Mouse (Mus musculus) embryonic fibroblast, embryonic 13.5 days (primary cell): ENCODE data around the gene Sympk. TPM values are rescaled to one million over a fixed set of nuclear protein-coding genes. Genes with fewer than 3 reads are reported as not detected.
"Not testable (repeated sequence)": the region's sequence is repeated elsewhere in the genome, so short reads cannot be mapped to it uniquely, and the experiment has no call there.

ENCODE experiments used
- H3K27ac ChIP-seq: 2 replicates; pipeline ENCODE4 v1.5.1; 2012; ENCODE audit warnings: low read length, control low read depth, inconsistent platforms; ENCODE audit not compliant: insufficient read depth
- H3K4me1 ChIP-seq: 2 replicates; pipeline ENCODE4 v1.6.1; 2011; ENCODE audit warnings: low read length; ENCODE audit not compliant: control insufficient read depth, insufficient read depth
- H3K4me3 ChIP-seq: 2 replicates; pipeline ENCODE4 v1.5.1; 2011; ENCODE audit warnings: mild to moderate bottlenecking, control low read depth, low read length; ENCODE audit not compliant: insufficient read depth
- CTCF ChIP-seq: IDR thresholded peaks from 2 replicates; pipeline ENCODE4 v1.5.1; 2011; ENCODE audit warnings: mild to moderate bottlenecking, control low read depth, low read length, moderate library complexity, borderline replicate concordance; ENCODE audit not compliant: insufficient read depth
- POLR2A ChIP-seq: IDR thresholded peaks from 2 replicates; pipeline ENCODE4 v1.6.1; 2011; ENCODE audit warnings: low read depth, mild to moderate bottlenecking, control low read depth, low read length, moderate library complexity
- polyA plus RNA-seq: library from polyadenylated mRNA; stranded (reverse); fragments of >200 nt; gene quantifications from 2 replicates; pipeline ENCODE4 v1.2.4, GENCODE M21; 2011; ENCODE audit warnings: low read depth; ENCODE audit not compliant: missing spikeins, insufficient read length

Sympk gene
- polyA plus RNA-seq, 1 experiment = 72.6 TPM

GRCm38 (mm10) chr7:19067063-19067462, 42.9 kb downstream of the Sympk start:
- TF ChIP-seq POLR2A = no peak
- TF ChIP-seq CTCF = no peak
- H3K4me3 ChIP-seq = no peak overlapping the region
- no peak overlapping the region for H3K27ac ChIP-seq

GRCm38 (mm10) chr7:19067935-19068334, 43.8 kb downstream of the Sympk start:
- H3K4me3 ChIP-seq = no peak overlapping the region
- H3K4me1 ChIP-seq = no peaks in the 10 kb centered on the region
- TF ChIP-seq POLR2A (no peak), CTCF (no peak)
- H3K27ac ChIP-seq = no peak overlapping the region

More at GRCm38 (mm10) chr7:19067063-19067462, 42.9 kb downstream of the Sympk start:
- H3K4me1 ChIP-seq = no peaks in the 10 kb centered on the region

- TF ChIP-seq CTCF (0 out of 2 replicates have a peak, but pooled peaks have one; percentile 27), POLR2A (no peak)
- Histone ChIP-seq H3K4me3 (no peak overlapping the region), H3K27ac (no peak overlapping the region), H3K4me1 (no peaks in the 10 kb centered on the region)
Measured at GRCm38 (mm10) chr7:19068707-19069106, 44.5 kb downstream of the Sympk start.

GRCm38 (mm10) chr7:19069500-19069899, 45.3 kb downstream of the Sympk start:
- H3K4me3 ChIP-seq = no peak overlapping the region
- TF ChIP-seq CTCF = peak; percentile 27; the same call in 1 of the 2 replicates
- TF ChIP-seq POLR2A = no peak
- H3K27ac ChIP-seq = no peak overlapping the region
- H3K4me1 ChIP-seq = no peaks in the 10 kb centered on the region

GRCm38 (mm10) chr7:19071024-19071423, 46.8 kb downstream of the Sympk start:
- H3K27ac ChIP-seq, H3K4me3 ChIP-seq, H3K4me1 ChIP-seq: not testable (repeated sequence)

GRCm38 (mm10) chr7:19073504-19073903, 49.3 kb downstream of the Sympk start:
- H3K27ac ChIP-seq = no peak overlapping the region
- TF ChIP-seq CTCF (peak; percentile 47; the same call in 1 of the 2 replicates), POLR2A (no peak)
- peaks cover 4% of the 10 kb centered on the region; the same call in 1 of the 2 replicates for H3K4me1 ChIP-seq
- H3K4me3 ChIP-seq = no peak overlapping the region

- Histone ChIP-seq H3K4me3 (no peak overlapping the region), H3K27ac (no peak overlapping the region), H3K4me1 (peaks cover 4% of the 10 kb centered on the region; the same call in 1 of the 2 replicates)
- TF ChIP-seq POLR2A = no peak
- TF ChIP-seq CTCF = no peak
Measured at GRCm38 (mm10) chr7:19074494-19074893, 50.3 kb downstream of the Sympk start.

- TF ChIP-seq POLR2A = no peak
- TF ChIP-seq CTCF = no peak
- no peak overlapping the region for H3K27ac ChIP-seq
- peak overlapping the region; percentile 36 for H3K4me3 ChIP-seq
- peaks cover 4% of the 10 kb centered on the region; the same call in 1 of the 2 replicates for H3K4me1 ChIP-seq
Measured at GRCm38 (mm10) chr7:19075231-19075630, 51.1 kb downstream of the Sympk start.

GRCm38 (mm10) chr7:19075723-19076585, 51.8 kb downstream of the Sympk start, which contains the start of gene Dmwd:
TSS of gene Dmwd (plus strand) at chr7:19076227.
- Histone ChIP-seq H3K27ac (no peak within 1 kb of the TSS; the same call in 1 of the 2 replicates), H3K4me3 (peak within 1 kb of the TSS; percentile 89)
- no peak for TF ChIP-seq CTCF
- TF ChIP-seq POLR2A = peak; percentile 46; the same call in 1 of the 2 replicates

GRCm38 (mm10) chr7:19076586-19076991, 52.4 kb downstream of the Sympk start:
- TF ChIP-seq POLR2A = no peak
- no peak for TF ChIP-seq CTCF
- Histone ChIP-seq H3K27ac (no peak overlapping the region; the same call in 1 of the 2 replicates), H3K4me1 (peaks cover 4% of the 10 kb centered on the region; the same call in 1 of the 2 replicates), H3K4me3 (peak overlapping the region; percentile 89)

More at GRCm38 (mm10) chr7:19075723-19076585, 51.8 kb downstream of the Sympk start, which contains the start of gene Dmwd:
- peaks cover 4% of the 10 kb centered on the region; the same call in 1 of the 2 replicates for H3K4me1 ChIP-seq
